ENCODE assay signal across 21 mouse cellular contexts in the genomic region with DNA sequence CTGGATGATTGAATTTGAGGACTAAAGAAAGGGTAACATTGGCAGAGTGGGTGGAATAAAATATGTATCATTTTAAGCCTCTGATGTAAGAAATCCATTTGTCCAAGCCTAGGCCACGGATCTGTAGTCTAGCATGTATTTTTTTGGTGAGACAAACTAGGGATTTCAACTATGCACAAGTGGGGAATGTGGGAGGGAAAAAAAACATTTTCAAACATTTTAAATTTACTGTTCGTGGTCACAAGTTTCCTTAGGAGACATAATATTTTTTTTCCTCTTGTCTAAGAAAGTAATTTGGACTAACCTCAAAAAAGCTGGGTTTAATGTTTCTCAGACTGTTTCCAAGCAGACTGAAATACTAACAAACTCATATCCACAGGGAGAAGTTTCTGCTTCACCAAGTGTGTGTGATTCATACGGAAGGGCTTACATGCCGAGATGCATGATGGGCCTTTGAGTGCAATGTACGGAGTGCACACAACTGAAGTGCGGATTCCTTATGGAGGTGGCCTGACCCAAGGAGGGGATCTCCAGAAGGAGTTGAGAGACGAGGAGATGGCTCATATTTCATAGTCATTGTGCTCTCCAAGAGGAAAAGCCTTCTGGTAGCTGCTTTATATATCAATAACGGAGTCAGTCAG.
DNase-seq lines count a peak whose midpoint lies in the region; ATAC-seq lines count a peak whose summit lies in the region.
"Had no signal": no experiment of that assay in that cellular context is flagged by ENCODE, and none has a peak within 500 bp of the region (broad histone marks: within the 10 kb centered on the region; RNA-seq: fewer than 3 reads in every experiment).

No protein-coding gene starts in this region.

- H3K9ac ChIP-seq in heart, embryonic 15.5 days, result no peak overlapping the region
- H3K9ac ChIP-seq in limb, embryonic 13.5 days, result no peak overlapping the region
- no peak overlapping the region for H3K9ac ChIP-seq in embryonic facial prominence, embryonic 13.5 days
- H3K9ac ChIP-seq in stomach, embryonic 16.5 days (ENCODE audit: low read length), result 0 out of 2 replicates have a peak overlapping the region, but pooled peaks have one; percentile 26
- H3K9ac ChIP-seq: forebrain, embryonic 15.5 days; hindbrain, embryonic 14.5 days; limb, embryonic 12.5 days had no signal

- intact Hi-C loops in left cerebral cortex, postnatal 36 days (cut with DNase I), result no loop called here

- H3K4me3 ChIP-seq in heart, embryonic 15.5 days, result no peak overlapping the region
- H3K4me3 ChIP-seq in heart, embryonic 10.5 days, result no peak overlapping the region
- no peak overlapping the region for H3K4me3 ChIP-seq in limb, embryonic 13.5 days
- no peak overlapping the region for H3K4me3 ChIP-seq in limb, embryonic 10.5 days
- no peak overlapping the region for H3K4me3 ChIP-seq in embryonic facial prominence, embryonic 13.5 days
- H3K4me3 ChIP-seq in stomach, embryonic 16.5 days (replicated peaks; ENCODE audit: low read length), result no peak overlapping the region
- H3K4me3 ChIP-seq: forebrain, embryonic 15.5 days; limb, embryonic 12.5 days; myocyte had no signal

- 66% methylated on average over 8 of the region's 8 CpGs for WGBS in heart, embryonic 15.5 days
- 86% methylated on average over 8 of the region's 8 CpGs for WGBS in heart, embryonic 10.5 days
- 57% methylated on average over 8 of the region's 8 CpGs for WGBS in limb, embryonic 13.5 days
- 90% methylated on average over 8 of the region's 8 CpGs for WGBS in limb, embryonic 10.5 days
- 39% methylated on average over 8 of the region's 8 CpGs for WGBS in embryonic facial prominence, embryonic 13.5 days
- 58% methylated on average over 8 of the region's 8 CpGs for WGBS in stomach, embryonic 16.5 days

- no peaks in the 10 kb centered on the region for H3K36me3 ChIP-seq in heart, embryonic 15.5 days
- peaks cover 11% of the 10 kb centered on the region; the same call in 1 of the 2 replicates for H3K36me3 ChIP-seq in heart, embryonic 10.5 days
- no peaks in the 10 kb centered on the region for H3K36me3 ChIP-seq in limb, embryonic 13.5 days
- no peaks in the 10 kb centered on the region for H3K36me3 ChIP-seq in limb, embryonic 10.5 days
- no peaks in the 10 kb centered on the region for H3K36me3 ChIP-seq in embryonic facial prominence, embryonic 13.5 days
- H3K36me3 ChIP-seq in stomach, embryonic 16.5 days (ENCODE audit: control insufficient read depth, insufficient read depth, low read length), result no peaks in the 10 kb centered on the region
- H3K36me3 ChIP-seq: forebrain, embryonic 15.5 days; limb, embryonic 12.5 days had no signal

- no peaks in the 10 kb centered on the region for H3K27me3 ChIP-seq in heart, embryonic 15.5 days
- no peaks in the 10 kb centered on the region for H3K27me3 ChIP-seq in heart, embryonic 10.5 days (ENCODE audit: insufficient read depth, poor library complexity, severe bottlenecking)
- H3K27me3 ChIP-seq in limb, embryonic 13.5 days, result no peaks in the 10 kb centered on the region
- no peaks in the 10 kb centered on the region for H3K27me3 ChIP-seq in limb, embryonic 10.5 days (ENCODE audit: low read depth, poor library complexity, severe bottlenecking)
- H3K27me3 ChIP-seq in embryonic facial prominence, embryonic 13.5 days, result no peaks in the 10 kb centered on the region
- no peaks in the 10 kb centered on the region for H3K27me3 ChIP-seq in stomach, embryonic 16.5 days (ENCODE audit: control insufficient read depth, insufficient read depth, low read length)
- H3K27me3 ChIP-seq: forebrain, embryonic 15.5 days; limb, embryonic 12.5 days had no signal

- peaks cover 50% of the 10 kb centered on the region for H3K4me1 ChIP-seq in heart, embryonic 15.5 days (replicated peaks)
- H3K4me1 ChIP-seq in heart, embryonic 10.5 days, result peaks cover 14% of the 10 kb centered on the region; the same call in 1 of the 2 replicates
- peaks cover 20% of the 10 kb centered on the region for H3K4me1 ChIP-seq in limb, embryonic 13.5 days
- H3K4me1 ChIP-seq in limb, embryonic 10.5 days, result no peaks in the 10 kb centered on the region
- H3K4me1 ChIP-seq in embryonic facial prominence, embryonic 13.5 days, result peaks cover 43% of the 10 kb centered on the region
- 0 out of 2 replicates have a peak, but pooled peaks cover 4% of the 10 kb centered on the region for H3K4me1 ChIP-seq in stomach, embryonic 16.5 days (ENCODE audit: control insufficient read depth, insufficient read depth, low read length)
- H3K4me1 ChIP-seq: limb, embryonic 12.5 days had no signal

- peak overlapping the region; percentile 49 for H3K27ac ChIP-seq in heart, embryonic 15.5 days
- no peak overlapping the region for H3K27ac ChIP-seq in heart, embryonic 10.5 days
- H3K27ac ChIP-seq in limb, embryonic 13.5 days, result no peak overlapping the region
- no peak overlapping the region for H3K27ac ChIP-seq in limb, embryonic 10.5 days
- H3K27ac ChIP-seq in embryonic facial prominence, embryonic 13.5 days, result peak overlapping the region; percentile 81
- no peak overlapping the region for H3K27ac ChIP-seq in stomach, embryonic 16.5 days (ENCODE audit: low read length)
- H3K27ac ChIP-seq: forebrain, embryonic 15.5 days; hindbrain, embryonic 14.5 days; limb, embryonic 12.5 days had no signal

- no peak overlapping the region for H3K4me2 ChIP-seq in heart, embryonic 15.5 days
- H3K4me2 ChIP-seq in limb, embryonic 13.5 days (replicated peaks), result no peak overlapping the region
- H3K4me2 ChIP-seq in embryonic facial prominence, embryonic 13.5 days, result no peak overlapping the region
- no peak overlapping the region for H3K4me2 ChIP-seq in stomach, embryonic 16.5 days (ENCODE audit: low read depth, low read length)
- H3K4me2 ChIP-seq: forebrain, embryonic 15.5 days; hindbrain, embryonic 14.5 days; limb, embryonic 12.5 days had no signal

- no peak for ATAC-seq in heart, embryonic 15.5 days (replicated peaks; ENCODE audit: insufficient number of reproducible peaks, insufficient read depth, low FRiP score, low read depth)
- peak; percentile 59; the same call in 1 of the 2 replicates for ATAC-seq in limb, embryonic 13.5 days (ENCODE audit: low FRiP score, low read depth)
- no peak for ATAC-seq in embryonic facial prominence, embryonic 13.5 days (ENCODE audit: insufficient number of reproducible peaks, insufficient read depth, low FRiP score, low TSS enrichment, low read depth)
- ATAC-seq in stomach, embryonic 16.5 days (ENCODE audit: insufficient read depth, low FRiP score), result peak; percentile 47; the same call in 1 of the 2 replicates
- no peak for ATAC-seq in activated CD4-positive, CD25-positive, alpha-beta regulatory T cell, adult 4 months
- ATAC-seq: forebrain, embryonic 15.5 days; intestine, postnatal 0 days had no signal

- no peaks in the 10 kb centered on the region for H3K9me3 ChIP-seq in heart, embryonic 15.5 days (replicated peaks)
- no peaks in the 10 kb centered on the region for H3K9me3 ChIP-seq in heart, embryonic 10.5 days
- no peaks in the 10 kb centered on the region for H3K9me3 ChIP-seq in limb, embryonic 13.5 days
- H3K9me3 ChIP-seq in limb, embryonic 10.5 days (replicated peaks), result no peaks in the 10 kb centered on the region
- H3K9me3 ChIP-seq in embryonic facial prominence, embryonic 13.5 days, result no peaks in the 10 kb centered on the region
- H3K9me3 ChIP-seq in stomach, embryonic 16.5 days (replicated peaks; ENCODE audit: control insufficient read depth, low read length), result no peaks in the 10 kb centered on the region
- H3K9me3 ChIP-seq: forebrain, embryonic 15.5 days; limb, embryonic 12.5 days had no signal

- no peak for DNase-seq in heart, embryonic 10.5 days (ENCODE audit: low spot score)
- DNase-seq in limb, embryonic 10.5 days (ENCODE audit: low spot score), result no peak
- no peak for DNase-seq in left cerebral cortex, postnatal 36 days (ENCODE audit: low spot score in 2 of 2)
- DNase-seq: adrenal gland, postnatal 14 days; B cell, adult 2 months; cerebellum, adult 2 months; heart, postnatal 14 days; layer of hippocampus, postnatal 36 days; midbrain, embryonic 14.5 days; right cerebral cortex, postnatal 4 days; thymus, adult 2 months had no signal

Comparison
In these comparisons a context has a peak if more than half of its experiments do, and no peak if none do; other contexts are left out.
1. H3K27ac ChIP-seq: peak in heart, embryonic 15.5 days (single experiment) and embryonic facial prominence, embryonic 13.5 days (single experiment); none in heart, embryonic 10.5 days (single experiment), limb, embryonic 13.5 days (single experiment), limb, embryonic 10.5 days (single experiment) and stomach, embryonic 16.5 days (single experiment).
2. ATAC-seq: peak in limb, embryonic 13.5 days (single experiment) and stomach, embryonic 16.5 days (single experiment); none in heart, embryonic 15.5 days (single experiment), embryonic facial prominence, embryonic 13.5 days (single experiment) and activated CD4-positive, CD25-positive, alpha-beta regulatory T cell, adult 4 months (single experiment).